Mouse (Mus musculus): Measurements from ENCODE around the gene Aste1.

DNA sequence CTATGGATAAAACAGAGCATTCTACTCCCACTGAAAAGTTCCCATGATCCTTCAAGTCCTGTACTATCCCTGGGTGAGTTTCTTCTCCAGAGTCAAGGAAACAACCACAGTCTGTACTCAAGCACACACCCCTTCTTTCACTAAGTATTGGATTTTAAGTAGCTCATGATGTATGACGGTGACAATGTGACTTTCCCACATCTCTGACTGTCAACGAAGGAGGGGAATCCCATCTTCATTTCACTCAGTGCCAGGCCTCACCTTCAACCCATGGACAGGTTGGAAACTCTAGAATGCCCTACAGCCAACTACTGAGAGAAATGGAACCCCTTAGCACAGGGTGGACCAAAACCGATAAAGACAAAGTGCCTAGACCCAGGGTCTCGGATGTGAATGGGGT, 29.0 kb upstream of the Aste1 start:
- TF ChIP-seq POLR2A (IDR thresholded peaks at IDR 0.05; ENCODE audit: low read depth, low read length) (no peak), CTCF (IDR thresholded peaks at IDR 0.05; ENCODE audit: extremely low read depth, insufficient read length, insufficient replicate concordance, low read depth, low read length) (no peak)
